Mouse (Mus musculus): Measurements from ENCODE around the gene Tmc2.

The Tmc2 gene

DNA sequence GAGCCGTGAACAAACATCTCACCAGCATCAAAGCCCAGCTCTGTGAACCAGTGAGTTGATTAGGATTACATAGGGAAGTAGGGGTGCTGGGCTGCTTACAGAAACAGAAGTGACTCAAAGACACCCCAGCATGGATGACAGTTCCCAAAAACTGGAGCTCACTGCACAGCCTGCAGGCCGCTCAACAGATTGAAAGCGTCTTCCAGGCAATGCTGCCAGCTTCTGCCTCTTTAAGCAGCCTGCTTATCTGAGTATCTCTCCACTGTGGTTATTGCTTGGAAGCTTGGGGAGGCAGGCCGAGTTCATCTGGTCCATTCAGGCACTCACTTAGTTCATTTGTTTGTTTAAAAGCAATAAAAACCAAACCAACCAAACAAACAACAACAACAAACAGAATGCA lies 61.8 kb downstream of the Tmc2 start:
- DNase-seq = no peak

DNA sequence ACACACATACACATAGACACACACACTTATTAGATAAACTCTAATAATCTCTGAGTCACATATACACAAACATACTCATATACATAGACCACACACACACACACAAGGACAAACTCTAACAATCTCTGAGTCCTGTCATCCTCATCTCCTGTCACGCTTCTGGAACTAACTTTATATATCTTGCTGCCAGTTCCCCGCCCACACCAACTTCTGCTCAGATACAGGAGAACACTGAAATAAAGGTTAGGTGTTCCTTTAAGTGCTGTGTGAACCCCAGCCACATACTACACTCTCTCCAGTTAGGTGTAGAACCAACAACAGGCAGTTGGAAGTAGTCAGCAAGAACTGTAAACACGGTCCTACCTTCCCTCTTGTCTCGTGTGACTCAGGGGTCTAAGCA lies 65.8 kb downstream of the Tmc2 start:
- no peak for DNase-seq

DNA sequence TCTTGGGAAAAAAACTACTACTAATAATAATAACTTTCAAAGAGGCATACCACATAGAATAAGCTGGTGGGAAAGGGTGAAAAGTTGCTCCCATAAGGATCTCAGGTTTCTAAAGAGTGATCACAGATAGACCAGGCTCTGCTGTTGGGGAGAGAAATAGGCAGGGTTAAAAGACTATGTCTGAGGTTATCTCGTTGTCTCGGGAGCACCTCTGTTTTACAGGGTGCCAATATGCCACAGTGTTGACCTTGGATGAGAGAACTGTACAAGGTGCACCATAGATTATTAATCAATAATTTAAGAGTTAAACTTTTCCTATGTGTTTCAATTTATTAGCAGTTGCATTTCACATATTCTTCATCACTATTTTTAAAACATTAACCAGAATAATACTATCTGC lies 66.9 kb downstream of the Tmc2 start:
- DNase-seq = no peak

DNA sequence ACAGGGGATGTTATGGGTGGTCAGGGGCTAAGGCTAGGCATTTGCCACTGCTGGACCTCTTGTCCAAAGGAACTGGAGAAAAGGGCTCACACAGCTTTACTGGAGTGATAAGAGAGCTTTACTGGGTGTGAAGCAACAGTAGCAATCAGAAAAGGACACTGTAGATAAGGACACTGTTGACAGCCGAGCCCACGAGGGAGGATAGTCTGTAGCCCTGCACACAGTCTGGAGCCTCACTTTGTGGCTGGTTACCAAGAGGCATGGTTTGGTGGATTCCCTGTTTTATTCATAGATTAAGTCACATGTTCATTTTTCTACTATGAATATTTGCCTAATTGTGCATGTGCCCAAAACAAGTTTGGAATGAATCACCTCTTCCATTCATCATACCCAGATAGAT lies 67.4 kb downstream of the Tmc2 start:
- no peak for DNase-seq

DNA sequence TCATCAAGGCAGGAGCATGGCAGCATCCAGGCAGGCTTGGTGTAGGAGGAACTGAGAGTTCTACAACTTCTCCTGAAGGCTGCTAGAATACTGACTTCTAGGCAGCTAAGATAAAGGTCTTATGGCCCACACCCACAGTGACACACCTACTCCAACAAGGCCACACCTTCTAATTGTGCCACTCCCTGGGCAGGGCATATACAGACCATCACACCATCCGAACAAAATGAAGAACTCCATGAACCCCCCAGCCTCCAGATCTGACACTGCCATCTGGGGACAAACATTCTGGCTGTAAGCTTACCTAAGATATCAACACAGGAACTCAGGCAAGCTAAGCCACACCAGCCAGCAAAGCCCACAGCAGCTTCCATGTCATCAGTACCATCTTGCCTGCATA lies 70.5 kb downstream of the Tmc2 start:
- DNase-seq = no peak

DNA sequence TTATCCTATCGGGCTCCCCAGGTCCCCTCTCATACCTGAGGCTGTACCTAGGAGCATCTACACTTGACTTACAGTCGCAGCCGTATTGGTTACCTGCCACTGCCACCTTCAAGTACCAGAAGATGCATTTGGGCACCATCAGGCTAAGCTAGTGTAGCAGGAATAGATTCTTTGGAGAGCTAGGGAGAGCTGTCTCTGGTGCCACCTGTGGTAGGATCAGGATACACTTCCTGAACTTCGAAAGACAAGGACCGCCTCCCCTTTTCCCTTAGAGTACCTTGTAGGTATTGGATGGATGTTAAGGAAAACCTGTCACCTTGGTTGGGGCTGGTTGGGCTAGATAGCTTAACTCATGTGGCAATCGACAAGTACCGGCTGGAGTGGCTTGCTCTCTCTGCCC lies 73.1 kb downstream of the Tmc2 start:
- DNase-seq = no peak

DNA sequence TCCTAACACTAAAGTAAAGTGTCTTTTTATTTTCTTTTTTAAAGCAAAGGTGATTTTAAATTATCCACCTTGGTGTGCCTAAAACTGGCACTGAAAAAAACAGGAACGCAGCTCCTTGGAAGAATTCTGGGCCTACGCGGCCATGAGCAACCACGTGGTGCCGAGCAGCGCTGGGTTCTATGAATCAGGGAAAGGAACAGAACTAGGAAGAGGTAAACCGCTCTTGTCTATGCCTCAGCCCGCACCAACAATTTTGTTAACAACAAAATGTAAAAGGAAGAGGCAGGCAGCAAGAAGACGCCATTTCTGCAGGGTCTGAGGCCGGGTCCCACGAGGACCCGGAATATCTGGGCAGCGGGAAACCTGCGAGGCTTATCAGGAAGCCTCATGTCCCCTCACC lies 78.7 kb downstream of the Tmc2 start:
- no peak for DNase-seq

DNA sequence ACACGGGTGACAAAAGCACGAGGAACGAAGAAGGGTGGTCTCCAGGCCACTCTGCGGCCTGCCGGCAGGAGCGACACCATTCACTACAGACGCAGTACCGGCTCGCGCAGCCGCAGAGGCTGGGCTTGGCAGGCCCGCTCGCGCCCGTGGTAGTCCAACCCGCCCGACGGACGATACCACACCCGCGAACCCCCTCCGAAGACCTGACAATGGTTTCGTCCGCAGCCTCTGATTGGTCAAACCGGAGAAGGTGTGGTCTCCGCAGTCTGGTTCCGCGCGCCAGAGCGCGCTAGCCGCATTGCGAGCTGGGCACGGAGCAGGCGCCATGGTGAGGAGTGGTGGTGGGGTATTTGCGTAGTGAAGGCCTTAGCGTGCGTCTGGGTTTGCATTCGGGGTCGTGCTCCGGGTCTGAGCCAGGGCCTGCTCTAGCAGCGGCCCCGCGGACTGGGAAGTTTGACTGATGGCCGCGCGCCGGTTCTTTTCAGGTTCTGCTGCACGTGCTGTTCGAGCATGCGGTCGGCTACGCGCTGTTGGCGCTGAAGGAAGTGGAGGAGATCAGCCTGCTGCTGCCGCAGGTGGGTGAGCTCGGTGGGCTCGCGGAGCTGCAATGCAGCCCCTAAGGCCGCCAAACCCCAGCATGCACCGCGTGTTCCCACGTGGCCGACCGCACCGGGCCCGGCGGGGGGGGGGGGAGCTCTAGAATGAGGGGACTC lies 79.3 kb downstream of the Tmc2 start, which contains the start of gene Nop56:
Gene Nop56, plus strand, starts transcription at position 282 of the 713 bp plus-strand sequence.
- DNase-seq = peak; percentile 99 to 100

DNA sequence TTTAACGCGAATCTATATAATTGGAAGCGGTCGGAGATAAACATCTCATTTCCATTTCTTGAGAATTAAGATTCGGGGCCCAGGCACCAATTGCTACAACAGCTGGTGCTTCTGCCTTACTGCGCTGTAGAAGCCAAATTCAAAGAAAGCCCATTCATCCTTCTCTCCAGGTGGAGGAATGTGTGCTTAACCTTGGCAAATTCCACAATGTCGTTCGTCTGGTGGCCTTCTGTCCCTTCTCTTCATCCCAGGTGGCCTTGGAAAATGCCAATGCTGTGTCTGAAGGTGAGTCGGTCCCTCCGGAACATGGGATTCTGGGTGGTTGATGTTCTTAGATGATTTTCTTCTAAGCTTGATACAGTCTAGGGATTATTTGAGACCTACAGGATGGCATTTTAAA lies 79.9 kb downstream of the Tmc2 start:
- DNase-seq = no peak

DNA sequence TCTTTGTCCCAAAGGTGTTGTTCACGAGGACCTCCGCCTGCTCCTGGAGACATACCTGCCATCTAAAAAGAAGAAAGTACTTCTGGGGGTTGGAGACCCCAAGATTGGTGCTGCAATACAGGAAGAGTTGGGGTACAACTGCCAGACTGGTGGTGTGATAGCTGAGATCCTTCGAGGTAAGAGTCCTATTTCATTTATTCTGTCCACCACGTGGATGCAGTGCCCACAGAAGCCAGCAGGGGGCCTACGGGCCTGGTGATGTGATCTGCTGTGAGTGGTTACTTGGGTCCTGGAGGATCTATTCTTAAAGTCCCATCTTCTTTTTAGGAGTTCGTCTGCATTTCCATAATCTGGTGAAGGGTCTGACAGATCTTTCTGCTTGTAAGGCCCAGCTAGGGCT lies 80.7 kb downstream of the Tmc2 start:
- peak; percentile 62 to 84 for DNase-seq

DNA sequence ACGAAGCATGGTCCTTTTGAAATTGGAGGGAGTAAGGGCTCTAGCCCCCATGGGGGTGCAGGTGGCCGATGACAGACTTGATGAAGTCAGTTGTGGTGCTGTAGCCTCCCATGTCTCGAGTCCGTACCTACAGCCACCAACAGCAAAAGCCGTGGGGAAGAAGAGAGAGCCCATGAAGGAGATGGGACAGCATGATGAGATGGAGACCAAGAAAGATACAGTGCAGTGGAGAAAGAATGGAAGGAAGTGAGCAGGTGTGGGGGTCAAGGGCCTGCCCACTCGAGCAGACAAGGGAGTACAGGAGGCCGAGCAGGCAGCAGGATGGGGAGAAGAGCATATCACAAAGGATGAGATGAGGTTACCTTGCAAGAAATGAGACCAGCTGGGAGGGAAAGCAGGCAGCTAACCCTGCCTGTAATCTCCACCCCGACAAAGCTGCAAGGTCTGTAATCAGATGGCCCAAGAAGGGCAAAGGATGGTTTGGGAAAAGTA lies 84.7 kb downstream of the Tmc2 start:
- DNase-seq = no peak

DNA sequence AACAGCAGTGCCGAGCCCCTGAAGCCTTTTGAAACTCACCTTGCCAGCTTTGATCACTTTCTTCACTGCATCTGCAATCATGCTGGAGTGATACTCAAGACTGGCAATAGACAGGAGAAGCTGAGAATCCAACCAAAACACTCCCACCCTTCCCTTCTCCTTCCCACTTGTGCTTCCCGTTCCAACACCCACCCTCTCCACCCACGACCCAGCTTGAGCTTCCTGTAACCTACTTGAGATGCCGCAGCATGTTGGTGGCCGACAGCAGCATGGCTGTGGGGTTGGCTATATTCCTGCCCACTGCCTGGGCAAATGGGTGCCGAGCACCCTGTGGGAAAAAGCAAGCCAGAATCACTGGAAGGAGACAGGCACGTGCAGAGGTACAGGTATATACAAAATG lies 85.2 kb downstream of the Tmc2 start:
- DNase-seq = no peak

DNA sequence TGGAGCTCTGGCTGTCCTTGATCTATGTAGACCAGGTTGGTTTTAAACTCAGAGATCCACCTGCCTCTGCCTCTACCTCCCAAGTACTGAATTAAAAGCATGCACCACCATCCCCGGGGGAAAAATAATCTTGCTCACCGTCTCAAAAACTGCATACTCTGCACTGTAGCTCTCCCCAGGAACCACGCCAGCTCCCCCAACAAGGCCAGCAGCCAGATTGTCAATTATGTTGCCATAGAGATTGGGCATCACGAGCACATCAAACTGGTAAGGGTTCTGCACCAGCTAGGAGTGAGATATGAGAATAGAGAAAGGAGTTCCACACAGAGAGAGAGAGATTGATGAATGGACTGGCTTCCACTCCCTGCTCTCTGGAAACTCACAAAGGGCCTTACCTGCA lies 85.8 kb downstream of the Tmc2 start:
- DNase-seq = no peak

DNA sequence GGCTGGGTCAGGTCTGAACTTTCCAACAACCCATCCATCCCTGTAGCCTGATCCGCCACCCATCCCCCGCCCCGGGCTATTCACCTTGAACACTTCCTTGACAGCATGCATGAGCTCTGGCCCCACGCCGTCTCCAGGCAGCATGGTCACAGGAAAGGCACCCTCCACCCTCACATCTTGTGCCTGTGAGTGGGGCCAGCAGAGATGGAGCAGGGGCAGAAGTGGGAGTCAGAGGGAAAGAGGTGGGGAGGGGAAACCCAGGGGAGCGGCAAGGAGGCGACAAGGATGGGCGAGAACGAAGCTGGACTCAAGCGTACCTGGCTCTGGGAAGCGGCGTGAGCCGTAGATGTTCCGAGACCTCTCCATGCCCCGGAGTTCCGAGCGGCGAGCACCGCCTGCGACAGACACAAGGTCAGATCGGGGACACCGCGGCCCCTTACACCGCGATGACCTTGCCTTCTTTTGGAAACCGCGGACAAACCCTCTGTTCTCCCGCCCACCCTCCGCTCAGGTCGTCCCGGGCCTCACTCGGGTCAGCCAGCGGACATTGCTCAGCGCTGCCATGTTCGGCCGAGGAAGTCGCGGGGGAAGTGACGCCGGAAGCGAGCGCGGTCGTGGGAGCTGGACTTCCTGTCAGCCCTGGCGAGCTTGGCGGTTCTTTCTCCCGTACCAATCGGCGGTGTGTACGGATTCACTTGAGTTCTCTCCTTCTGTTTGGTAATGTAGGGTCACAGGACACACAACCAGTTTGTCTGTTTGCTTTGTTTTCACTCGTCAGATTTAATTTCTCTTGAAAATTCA lies 89.1 kb downstream of the Tmc2 start, which contains the start of gene Idh3b:
Gene Idh3b, minus strand, starts transcription at position 694 of the 801 bp plus-strand sequence.
- DNase-seq = peak; percentile 93 to 94

DNA sequence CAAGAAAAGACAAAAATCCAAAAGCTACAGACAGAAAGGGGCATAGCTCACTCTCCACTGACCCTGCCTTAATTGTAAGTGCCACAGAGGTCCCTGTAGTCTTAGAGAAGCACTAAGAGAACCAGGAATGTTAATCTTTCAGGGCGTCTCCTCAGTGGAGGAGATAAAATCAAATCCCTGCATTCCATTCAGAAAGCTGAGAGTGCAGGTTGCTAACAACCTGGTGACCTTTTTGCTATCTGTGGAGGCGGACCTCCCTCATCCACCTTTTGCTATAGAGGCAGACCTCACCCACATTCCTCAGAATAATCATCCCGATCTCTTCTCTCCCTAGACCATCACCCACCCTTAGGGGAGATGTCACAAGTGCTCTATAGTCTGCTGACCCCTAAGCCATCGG lies 94.1 kb downstream of the Tmc2 start:
- DNase-seq = no peak

DNA sequence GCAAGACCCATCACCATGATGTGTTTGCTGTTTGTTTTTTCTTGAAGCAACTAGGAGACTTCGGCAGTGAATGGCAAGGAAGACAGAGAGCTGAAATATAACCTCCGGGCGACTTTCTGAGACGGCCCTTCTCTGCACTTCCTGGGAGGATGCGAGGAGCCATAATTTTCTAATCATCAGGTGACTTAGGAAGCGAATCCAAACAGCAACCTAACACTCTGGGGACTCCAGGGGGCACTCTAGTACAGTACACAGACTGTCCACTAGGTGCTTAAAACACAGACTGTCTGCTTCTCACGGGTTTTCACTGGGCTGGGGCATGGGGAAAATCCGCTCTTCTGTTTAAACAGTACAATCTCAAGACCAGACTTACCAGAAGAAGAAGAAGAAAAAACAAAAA lies 96.4 kb downstream of the Tmc2 start:
- peak; percentile 83 to 87 for DNase-seq

DNA sequence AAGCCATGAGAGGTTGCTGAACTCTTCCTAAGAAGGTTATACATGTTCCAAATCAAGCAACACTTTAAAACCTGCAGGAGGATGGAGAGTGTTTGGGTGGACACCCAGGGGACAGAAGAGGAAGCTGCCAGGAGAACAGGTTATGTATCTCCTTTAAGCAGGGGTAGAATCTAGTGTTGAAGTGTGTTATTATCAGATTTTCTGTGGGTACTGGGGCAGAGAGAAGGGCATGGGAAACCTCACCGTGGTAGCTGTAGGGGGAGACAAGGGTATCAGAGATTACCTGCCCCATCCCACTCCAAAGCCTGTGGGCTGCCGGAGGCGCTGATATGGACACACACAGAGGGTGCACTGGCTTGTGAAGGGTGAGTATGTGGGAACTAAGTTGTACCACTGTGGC lies 98.0 kb downstream of the Tmc2 start:
- no peak for DNase-seq

DNA sequence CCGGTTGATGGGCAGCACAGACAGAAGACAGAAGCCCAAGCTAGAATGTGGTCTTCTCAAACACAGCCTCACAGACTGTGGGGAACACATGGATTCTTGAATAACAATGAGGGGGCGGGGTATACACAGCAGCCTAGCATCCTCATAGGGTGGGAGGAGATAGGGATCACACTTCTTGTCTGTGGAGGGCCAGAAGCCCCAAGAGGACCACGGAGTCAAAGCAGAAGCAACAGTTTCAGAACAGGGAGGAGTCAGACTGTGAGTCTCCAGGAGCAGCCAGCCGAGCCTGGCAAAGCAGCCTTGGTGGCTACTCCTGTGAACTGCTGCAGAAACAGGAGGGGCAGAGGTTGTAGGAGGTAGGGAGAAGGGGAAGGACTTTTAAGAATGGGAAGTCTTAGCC lies 98.5 kb downstream of the Tmc2 start:
- DNase-seq = no peak

DNA sequence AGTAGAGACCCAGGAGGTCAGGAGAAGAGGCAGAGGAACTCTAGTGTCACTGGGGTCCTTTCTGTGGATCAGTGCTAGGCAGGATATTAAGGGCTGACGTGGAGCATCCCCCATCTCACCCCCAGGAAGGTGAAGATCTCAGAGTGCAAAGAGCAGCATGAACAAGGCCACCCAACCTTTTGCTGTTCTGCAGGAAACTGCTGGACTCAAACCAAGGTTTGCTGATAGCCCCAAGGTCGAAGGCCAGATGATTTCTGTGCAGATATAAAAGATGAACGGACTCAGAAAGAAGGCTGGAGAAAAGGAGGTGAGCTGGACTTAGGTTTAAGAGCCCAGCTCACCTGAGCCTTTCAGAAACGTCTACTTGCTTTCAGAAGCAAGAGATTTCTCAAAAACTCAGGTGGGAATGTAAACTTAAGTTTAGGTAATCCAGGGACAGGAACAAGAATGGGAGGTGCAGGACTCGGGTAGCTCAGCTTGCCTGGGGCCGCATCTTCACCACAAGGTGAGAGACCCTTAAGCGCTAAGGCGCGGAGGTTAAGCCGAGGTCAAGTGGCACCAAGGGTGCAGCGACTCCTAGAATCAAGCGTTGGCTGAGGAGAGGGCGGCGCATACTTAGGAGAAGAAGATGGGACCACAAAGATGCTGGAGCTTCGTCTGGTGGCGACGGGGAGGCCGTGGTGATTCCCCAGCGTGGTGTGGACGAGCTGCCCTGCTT lies 99.4 kb downstream of the Tmc2 start:
- DNase-seq = no peak

DNA sequence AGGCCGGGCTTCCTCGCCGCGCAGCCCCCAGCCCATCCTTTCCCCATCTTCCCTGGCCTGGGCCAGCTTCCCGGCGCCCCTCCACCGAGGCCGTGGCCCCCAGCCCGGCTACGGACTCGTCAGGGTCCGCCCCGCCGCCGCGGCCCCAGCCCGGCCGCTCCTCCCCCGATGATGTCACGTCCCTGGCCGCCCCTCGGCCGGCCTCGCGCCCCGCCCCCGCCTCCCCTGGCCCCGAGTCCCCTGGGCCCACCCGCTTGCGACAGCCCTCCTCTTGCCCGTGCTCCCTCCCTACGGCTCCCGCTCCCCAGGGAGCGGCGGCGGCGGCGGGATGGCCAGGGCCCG lies 99.9 kb downstream of the Tmc2 start, which contains the start of gene Ebf4:
Gene Ebf4, plus strand, starts transcription at position 234 of the 342 bp plus-strand sequence.
- DNase-seq = peak; percentile 67 to 69

DNA sequence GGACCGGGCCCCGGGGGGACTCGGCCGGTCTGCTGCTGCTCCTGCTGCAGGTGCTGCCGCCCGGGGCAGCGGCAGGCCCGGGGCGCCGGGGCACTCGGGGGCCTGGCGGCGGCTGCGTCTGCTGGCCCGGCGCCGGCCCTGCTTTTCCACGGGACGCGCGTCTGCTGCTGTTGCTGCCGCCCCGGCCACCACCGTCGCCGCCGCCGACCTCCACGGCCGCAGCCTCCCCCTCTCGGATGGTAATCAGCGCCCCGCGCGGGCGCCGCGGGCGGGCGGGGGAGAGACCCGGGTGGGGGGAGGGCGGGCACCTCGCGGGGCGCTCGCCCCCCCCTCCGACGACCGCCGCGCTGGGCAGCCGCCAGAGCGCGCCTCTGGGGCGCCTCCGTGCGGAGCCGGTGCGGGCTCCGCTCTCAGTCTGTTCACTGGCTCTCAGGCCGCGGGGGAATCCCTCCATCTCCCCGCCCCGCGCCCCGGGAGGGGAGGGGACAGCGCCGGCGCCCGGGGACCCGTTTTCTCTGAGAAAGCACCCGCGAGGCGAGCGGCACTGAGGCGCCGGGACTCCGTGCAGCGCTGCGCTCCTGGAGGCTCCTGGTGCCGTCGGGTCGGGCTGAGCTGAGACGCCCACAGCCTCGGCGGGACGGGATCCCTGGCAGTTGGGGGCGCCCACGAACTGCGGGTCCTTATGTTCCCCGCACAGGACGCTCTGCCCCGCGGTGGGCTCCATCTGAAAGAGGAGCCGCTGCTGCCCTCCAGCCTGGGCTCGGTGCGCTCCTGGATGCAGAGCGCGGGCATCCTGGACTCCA lies 100.5 kb downstream of the Tmc2 start:
- peak; percentile 51 to 56 for DNase-seq

DNA sequence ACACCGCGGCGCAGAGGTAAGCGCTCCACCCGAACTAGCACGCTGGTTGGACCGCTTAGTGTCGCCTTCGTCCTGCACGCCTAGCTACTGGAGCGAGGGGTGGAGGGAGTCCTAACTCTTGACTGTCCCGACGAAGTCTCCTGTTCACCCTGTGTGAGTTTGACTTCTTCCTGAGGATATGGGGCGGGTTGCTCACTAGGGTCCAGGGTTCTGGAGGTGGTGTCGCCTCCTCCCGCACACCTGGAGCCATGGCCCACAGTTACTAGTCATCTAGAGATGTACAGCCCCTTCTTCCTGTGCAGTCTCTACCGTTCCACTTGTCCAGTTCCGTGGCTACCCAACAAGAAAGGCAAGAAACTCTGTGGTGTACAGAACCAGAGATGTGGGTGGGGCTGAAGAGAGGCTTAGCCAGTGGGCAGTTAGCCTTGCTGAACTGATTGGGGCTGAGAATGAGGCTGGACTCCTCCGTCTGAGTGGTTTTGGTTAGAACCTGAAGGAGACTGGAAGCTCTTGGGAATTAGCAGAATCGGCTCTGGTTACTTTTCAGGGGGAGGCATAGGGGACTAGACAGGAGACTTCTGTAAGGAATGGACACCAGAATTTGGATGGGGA lies 101.2 kb downstream of the Tmc2 start:
- DNase-seq = no peak
